Mouse (Mus musculus) heart, embryonic 10.5 days (tissue): ENCODE data around the gene Dag1. TPM values are rescaled to one million over a fixed set of nuclear protein-coding genes. Genes with fewer than 3 reads are reported as not detected.
"Not testable (repeated sequence)": the region's sequence is repeated elsewhere in the genome, so short reads cannot be mapped to it uniquely, and the experiment has no call there.

Experiments used
- DNase-seq: peaks from one replicate; pipeline ENCODE4 v3.0.0-alpha.2; 2017; ENCODE audit warnings: low spot score
- H3K27ac ChIP-seq: fragments of 300-500 bp; sonication (generic); 2 replicates; pipeline ENCODE4 v1.5.1; 2016; ENCODE audit warnings: mild to moderate bottlenecking
- H3K27me3 ChIP-seq: fragments of 300-500 bp; sonication (generic); 2 replicates; pipeline ENCODE4 v1.6.1; 2016; ENCODE audit warnings: mild to moderate bottlenecking; ENCODE audit not compliant: poor library complexity, insufficient read depth, severe bottlenecking
- H3K36me3 ChIP-seq: fragments of 300-500 bp; sonication (generic); 2 replicates; pipeline ENCODE4 v1.6.1; 2016; ENCODE audit warnings: mild to moderate bottlenecking, moderate library complexity
- H3K4me1 ChIP-seq: fragments of 300-500 bp; sonication (generic); 2 replicates; pipeline ENCODE4 v1.6.1; 2016; ENCODE audit warnings: mild to moderate bottlenecking
- H3K4me3 ChIP-seq: fragments of 300-500 bp; sonication (generic); 2 replicates; pipeline ENCODE4 v1.5.1; 2016; ENCODE audit warnings: mild to moderate bottlenecking, moderate library complexity
- H3K9me3 ChIP-seq: fragments of 300-500 bp; sonication (generic); 2 replicates; pipeline ENCODE4 v1.6.1; 2016; ENCODE audit warnings: mild to moderate bottlenecking, moderate library complexity
- WGBS: fragments of 180-500 bp; shearing (Covaris S2); methylation state at CpG from one replicate; pipeline ENCODE4 v1.1.7; 2016; 5-methylcytosine and 5-hydroxymethylcytosine counted together
- polyA plus RNA-seq: library from polyadenylated mRNA; unstranded; fragments of >200 nt; fragmentation: Nextera tagmentation; extraction: Ambion mirVana; gene quantifications from 2 replicates; pipeline ENCODE4 v1.2.1, GENCODE M21; 2016

Gene Dag1
- polyA plus RNA-seq, 1 experiment from 2014 or later = 128 TPM

DNA sequence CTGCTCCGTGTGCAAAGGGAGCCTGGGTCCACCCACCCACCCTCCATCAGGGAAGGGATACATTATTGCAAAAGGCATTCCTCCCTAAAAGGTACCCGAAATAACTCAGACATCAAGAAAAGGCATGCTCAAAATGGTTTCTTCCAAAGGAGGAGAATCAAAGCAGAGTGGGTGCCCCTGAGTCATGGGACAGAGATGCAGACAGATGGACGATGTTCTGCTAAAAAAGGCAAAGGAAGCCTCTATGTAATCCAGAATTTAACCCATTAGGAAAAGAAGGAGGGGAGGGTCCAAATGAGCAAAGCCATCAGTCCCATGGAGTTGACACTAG, 58.2 kb downstream of the Dag1 start:
- H3K27me3 ChIP-seq = no peaks in the 10 kb centered on the region
- DNase-seq = no peak
- peaks cover 52% of the 10 kb centered on the region for H3K36me3 ChIP-seq
- H3K27ac ChIP-seq = no peak overlapping the region
- 80% methylated on average over 3 of the region's 3 CpGs for WGBS
- no peaks in the 10 kb centered on the region for H3K9me3 ChIP-seq
- peaks cover 11% of the 10 kb centered on the region for H3K4me1 ChIP-seq
- no peak overlapping the region for H3K4me3 ChIP-seq

DNA sequence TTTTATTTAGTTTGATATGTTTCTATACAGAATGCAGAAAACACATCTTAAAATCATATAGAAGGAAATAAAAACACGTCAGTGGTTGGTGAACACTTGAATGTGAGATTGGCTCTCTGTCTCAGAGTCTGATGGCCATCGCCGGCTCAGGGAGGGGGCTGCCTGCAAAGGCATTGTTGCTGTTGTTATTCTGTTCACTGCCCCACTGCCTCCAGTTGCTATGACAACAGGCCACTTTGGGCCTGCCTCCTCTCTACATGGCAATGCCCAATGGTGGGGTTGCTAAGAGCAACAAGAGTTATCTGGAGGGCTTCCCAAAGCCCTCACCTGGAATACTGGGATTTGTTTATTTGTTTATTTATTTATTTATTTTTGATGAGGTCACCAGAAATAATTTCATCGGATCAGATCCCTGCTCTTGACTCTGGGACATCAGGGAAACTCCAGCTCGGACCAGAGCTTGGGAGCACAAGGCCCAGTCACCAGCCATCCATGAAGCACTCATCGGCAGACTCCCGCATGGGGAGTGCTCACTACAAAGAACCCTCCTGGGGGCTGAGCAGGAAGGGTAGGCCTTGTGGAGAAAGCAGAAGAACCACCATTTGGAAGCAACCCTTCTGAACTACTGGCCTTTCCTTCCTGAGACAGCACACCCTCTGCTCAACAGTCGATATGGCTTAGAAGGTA, 58.7 kb downstream of the Dag1 start:
- Histone ChIP-seq H3K36me3 (peaks cover 50% of the 10 kb centered on the region), H3K4me3 (no peak overlapping the region), H3K27me3 (no peaks in the 10 kb centered on the region), H3K9me3 (no peaks in the 10 kb centered on the region), H3K27ac (no peak overlapping the region), H3K4me1 (peaks cover 14% of the 10 kb centered on the region)
- no peak for DNase-seq
- WGBS = 80% methylated on average over 8 of the region's 8 CpGs

DNA sequence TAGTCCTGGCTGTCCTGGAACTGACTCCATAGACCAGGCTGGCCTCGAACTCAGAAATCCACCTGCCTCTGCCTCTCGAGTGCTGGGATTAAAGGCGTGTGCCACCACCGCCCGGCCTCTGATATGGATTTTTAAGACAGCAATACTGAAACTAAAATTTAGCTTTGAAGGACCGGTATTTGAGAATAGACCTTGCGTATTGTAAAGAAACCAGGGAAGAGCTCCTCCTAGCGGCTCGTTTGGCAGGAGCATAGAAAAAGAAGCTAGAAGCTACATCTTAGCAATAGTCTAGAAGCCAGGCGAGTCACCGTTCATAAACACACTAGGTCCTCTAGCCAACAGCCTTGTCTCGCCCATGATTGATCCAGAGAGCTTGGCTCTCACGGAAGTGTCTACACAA, 60.7 kb downstream of the Dag1 start:
- Histone ChIP-seq H3K4me1 (peaks cover 17% of the 10 kb centered on the region), H3K9me3 (no peaks in the 10 kb centered on the region), H3K27me3 (no peaks in the 10 kb centered on the region), H3K4me3 (no peak overlapping the region), H3K36me3 (peaks cover 30% of the 10 kb centered on the region), H3K27ac (no peak overlapping the region)
- DNase-seq = no peak
- WGBS = 38% methylated on average over 13 of the region's 13 CpGs

DNA sequence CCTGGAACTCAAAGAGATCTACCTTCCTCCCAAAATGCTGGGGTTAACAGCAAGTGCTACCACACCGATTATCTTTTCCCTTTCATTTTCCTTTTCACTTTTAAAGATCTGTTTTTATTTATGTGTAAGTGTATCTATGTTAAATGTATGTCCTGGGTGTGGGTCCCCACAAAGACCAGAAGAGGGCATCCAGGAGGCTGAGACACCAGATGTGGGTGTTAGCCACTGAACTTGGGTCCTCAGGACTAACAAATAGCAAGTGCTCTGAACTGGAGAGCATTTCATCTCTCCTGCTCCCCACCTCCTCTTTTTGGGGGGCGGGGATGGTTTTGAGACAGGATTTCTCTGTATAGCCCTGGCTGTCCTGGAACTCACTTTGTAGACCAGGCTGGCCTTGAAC, 61.6 kb downstream of the Dag1 start:
- Histone ChIP-seq H3K27ac (no peak overlapping the region), H3K27me3 (no peaks in the 10 kb centered on the region), H3K9me3 (no peaks in the 10 kb centered on the region), H3K4me1 (peaks cover 23% of the 10 kb centered on the region), H3K4me3 (no peak overlapping the region), H3K36me3 (peaks cover 22% of the 10 kb centered on the region)
- WGBS = 87% methylated on average over 2 of the region's 2 CpGs
- DNase-seq = no peak

DNA sequence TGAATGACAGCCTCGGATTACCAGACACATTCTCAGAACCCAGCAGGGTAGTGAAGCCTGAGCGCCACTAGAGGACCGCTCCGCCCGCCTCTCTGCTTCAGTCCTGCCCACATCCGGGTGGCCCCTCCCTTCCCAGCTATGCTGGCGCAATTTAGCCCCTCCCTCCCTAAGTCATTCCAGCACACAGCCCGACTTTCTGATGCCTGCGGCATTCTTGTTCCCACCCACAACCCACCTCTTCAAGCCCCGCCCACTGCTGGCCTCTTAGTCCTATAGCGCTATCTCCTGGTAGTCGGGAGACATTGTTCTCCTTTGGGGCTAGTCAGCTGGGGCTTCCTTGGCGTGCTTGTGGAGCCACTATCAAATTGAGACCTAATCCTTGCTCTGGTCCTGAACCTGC, 62.6 kb downstream of the Dag1 start:
- no peaks in the 10 kb centered on the region for H3K9me3 ChIP-seq
- peak overlapping the region; percentile 71 for H3K27ac ChIP-seq
- H3K36me3 ChIP-seq = peaks cover 13% of the 10 kb centered on the region
- DNase-seq = peak; percentile 99
- peaks cover 28% of the 10 kb centered on the region for H3K4me1 ChIP-seq
- H3K27me3 ChIP-seq = no peaks in the 10 kb centered on the region
- peak overlapping the region; percentile 46 for H3K4me3 ChIP-seq
- WGBS = under 1% methylated on average over 13 of the region's 13 CpGs

DNA sequence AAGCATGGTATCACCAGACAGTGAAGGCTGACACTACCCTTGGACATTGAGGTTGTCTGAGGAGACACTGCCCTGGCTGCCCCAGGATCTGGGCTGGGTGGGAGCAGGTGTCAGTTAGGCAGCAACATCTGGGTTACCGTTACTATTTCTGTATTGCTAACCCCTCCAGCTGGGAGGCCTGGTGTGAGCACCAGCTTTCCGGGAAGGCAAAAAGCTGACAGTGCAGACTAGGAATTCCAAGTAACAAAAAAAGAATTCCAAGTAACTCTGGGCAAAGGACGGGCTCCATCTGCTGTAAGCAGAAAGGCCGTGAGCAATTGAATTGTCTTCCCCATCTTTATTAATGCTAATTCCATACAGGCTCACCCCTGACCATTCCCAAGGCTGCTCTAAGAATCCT, 65.1 kb downstream of the Dag1 start:
- Histone ChIP-seq H3K4me1 (peaks cover 24% of the 10 kb centered on the region), H3K27ac (no peak overlapping the region), H3K9me3 (no peaks in the 10 kb centered on the region), H3K4me3 (no peak overlapping the region), H3K27me3 (no peaks in the 10 kb centered on the region; the same call in 1 of the 2 replicates), H3K36me3 (no peaks in the 10 kb centered on the region)
- DNase-seq = no peak
- WGBS = 59% methylated on average over 4 of the region's 4 CpGs

DNA sequence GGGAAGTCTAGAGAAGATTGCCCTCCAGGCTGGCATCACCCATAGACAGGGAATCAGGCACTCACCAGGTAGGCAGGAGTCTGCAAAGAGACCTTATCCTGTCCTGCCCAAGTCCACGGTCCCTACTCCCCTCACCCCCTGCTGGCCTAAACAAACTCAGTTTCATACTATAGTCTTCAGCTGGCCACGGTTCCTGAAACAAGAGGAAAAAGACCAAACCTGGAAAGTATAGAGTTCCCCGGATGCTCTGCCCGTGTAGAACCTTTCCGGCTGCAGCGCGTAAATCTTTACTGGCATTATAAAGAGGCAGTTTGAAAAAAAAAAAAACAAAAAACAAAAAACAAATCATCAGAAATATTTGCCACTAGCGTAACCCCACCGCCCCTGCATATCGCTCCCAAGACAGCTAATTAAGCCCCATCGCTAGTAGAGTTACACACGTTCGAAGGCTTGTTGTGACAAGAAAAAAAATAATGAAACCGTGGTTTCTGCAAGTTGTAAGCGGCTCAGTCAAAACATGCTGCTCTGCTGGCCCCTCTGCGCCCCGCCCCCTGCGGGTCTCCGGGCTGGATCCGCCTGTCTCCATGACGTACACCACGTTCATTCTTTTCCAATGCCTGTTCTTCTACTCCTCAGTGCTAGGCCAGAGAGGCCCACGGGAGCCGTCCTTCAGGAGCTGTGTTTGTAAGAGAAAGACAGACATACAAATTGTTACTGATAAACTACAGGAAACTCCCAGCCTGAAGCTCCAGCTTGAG, 66.7 kb downstream of the Dag1 start:
- Histone ChIP-seq H3K36me3 (no peaks in the 10 kb centered on the region), H3K9me3 (no peaks in the 10 kb centered on the region), H3K27ac (peak overlapping the region; percentile 23; the same call in 1 of the 2 replicates), H3K4me3 (peak overlapping the region; percentile 20; the same call in 1 of the 2 replicates), H3K27me3 (no peaks in the 10 kb centered on the region; the same call in 1 of the 2 replicates), H3K4me1 (peaks cover 24% of the 10 kb centered on the region)
- no peak for DNase-seq
- WGBS = 36% methylated on average over 24 of the region's 24 CpGs

DNA sequence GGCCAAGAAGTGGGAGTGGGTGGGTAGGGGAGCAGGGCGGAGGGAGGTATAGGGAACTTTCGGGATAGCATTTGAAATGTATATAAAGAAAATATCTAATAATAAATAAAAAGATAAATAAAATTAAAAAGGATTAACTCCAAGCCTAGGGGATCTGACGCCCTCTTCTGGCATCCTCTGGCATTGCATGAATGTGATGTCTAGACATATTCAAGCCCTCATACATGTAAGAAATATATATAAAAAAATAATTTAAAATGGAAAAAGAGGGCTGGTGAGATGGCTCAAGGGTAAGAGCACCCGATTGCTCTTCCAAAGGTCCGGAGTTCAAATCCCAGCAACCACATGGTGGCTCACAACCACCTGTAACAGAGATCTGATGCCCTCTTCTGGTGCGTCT, 67.5 kb downstream of the Dag1 start:
- not testable (repeated sequence) for H3K36me3 ChIP-seq
- WGBS = 63% methylated on average over 6 of the region's 6 CpGs
- H3K4me1 ChIP-seq = peaks cover 24% of the 10 kb centered on the region

DNA sequence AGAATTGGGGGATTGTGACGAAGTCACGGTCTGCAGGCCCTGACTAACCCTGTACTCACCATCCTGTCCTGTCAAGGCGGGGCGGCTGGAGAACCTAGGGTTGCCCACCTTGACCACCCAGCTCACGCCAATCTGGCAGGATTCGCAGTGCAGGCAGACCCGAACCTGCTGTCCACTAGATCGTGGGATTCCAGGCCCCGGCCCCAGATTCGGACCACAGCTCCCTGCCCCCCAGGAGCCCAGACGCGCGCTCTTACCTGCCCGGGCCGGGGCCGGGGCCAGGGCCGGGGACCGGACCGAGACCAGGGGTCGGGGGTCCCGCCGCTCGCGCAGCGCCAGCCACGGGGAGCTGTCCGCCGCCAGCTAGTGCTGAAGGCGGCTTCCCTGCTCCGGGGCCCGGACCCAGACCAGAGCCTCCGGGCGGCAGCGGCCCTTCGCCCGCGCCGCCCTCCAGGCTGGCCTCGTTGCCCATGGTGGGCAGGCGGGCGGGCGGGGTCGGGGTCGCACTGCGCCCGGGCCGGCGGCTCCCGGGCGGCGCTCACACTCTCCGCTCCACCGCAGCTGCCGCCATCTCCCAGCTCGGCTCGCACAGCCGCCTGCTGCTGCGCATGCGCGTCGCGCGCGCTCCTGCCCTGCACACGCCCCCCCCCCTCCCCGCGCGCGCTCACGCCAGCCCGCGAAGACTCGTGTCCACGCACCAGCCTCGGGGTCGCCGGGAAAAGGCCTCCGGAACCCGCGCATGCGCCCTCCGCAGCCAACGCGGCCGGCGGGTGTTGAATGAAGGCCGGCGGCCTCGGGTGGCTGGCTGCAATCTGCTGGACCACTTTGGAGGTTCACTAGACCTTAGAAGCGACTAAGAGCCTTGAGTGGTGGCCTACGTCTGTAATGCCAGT, 73.7 kb downstream of the Dag1 start, which contains the start of gene Bsn:
TSS of gene Bsn (minus strand) at position 598 of the 893 bp plus-strand sequence.
- H3K27me3 ChIP-seq = peaks cover 57% of the 10 kb centered on the region
- no peak for DNase-seq
- 2% methylated on average over 91 of the region's 91 CpGs for WGBS

More for the DNA sequence above, 67.5 kb downstream of the Dag1 start:
- H3K4me3 ChIP-seq, H3K9me3 ChIP-seq, H3K27ac ChIP-seq, DNase-seq, H3K27me3 ChIP-seq: not testable (repeated sequence)

DNA sequence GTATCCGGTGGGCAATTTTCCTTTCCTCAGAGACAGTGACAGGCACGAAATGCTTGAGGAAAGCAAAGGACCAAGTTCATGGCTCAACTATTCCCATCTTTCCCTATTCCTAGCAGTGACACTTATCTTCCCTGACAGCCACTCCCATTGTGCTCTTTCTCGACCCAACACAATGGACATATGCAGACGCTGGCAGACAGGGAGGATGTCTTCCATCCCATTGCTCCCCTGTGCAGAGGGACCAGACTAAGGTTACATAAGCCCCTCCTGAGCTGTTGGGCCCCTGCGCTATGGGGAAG, 74.3 kb downstream of the Dag1 start:
- Histone ChIP-seq H3K9me3 (no peaks in the 10 kb centered on the region), H3K36me3 (no peaks in the 10 kb centered on the region), H3K4me1 (peaks cover 11% of the 10 kb centered on the region), H3K27me3 (peaks cover 57% of the 10 kb centered on the region), H3K27ac (no peak overlapping the region), H3K4me3 (peak overlapping the region; percentile 75; the same call in 1 of the 2 replicates)
- 45% methylated on average over 5 of the region's 5 CpGs for WGBS
- DNase-seq = no peak

More for the DNA sequence above, 73.7 kb downstream of the Dag1 start, which contains the start of gene Bsn:
- H3K4me1 ChIP-seq = peaks cover 11% of the 10 kb centered on the region
- H3K4me3 ChIP-seq = peak within 1 kb of the TSS; percentile 75
- no peaks in the 10 kb centered on the region for H3K36me3 ChIP-seq
- no peaks in the 10 kb centered on the region for H3K9me3 ChIP-seq
- H3K27ac ChIP-seq = peak within 1 kb of the TSS; percentile 3; the same call in 1 of the 2 replicates

DNA sequence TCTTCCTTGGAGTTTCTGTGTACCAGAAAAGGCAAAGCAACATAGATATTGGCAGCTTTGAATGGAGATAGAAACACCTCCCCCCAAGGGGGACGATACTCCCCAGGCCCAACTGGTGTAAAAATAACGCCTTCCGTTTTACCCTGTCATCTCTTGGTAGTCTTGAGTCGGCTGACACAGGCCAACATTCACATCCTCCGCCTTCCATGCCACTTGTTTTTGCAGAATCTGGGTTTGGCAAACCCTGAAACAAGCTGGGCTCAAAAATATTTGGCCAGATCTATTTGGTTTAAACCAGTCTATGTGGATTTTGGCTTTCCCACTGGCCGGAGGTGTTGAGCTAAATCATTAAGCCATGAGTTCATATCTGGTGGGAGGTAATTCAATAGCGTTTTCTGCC, 74.7 kb downstream of the Dag1 start:
- Histone ChIP-seq H3K4me1 (peaks cover 13% of the 10 kb centered on the region), H3K36me3 (no peaks in the 10 kb centered on the region), H3K9me3 (no peaks in the 10 kb centered on the region), H3K27ac (no peak overlapping the region), H3K27me3 (peaks cover 57% of the 10 kb centered on the region), H3K4me3 (no peak overlapping the region)
- WGBS = 80% methylated on average over 7 of the region's 7 CpGs
- no peak for DNase-seq

DNA sequence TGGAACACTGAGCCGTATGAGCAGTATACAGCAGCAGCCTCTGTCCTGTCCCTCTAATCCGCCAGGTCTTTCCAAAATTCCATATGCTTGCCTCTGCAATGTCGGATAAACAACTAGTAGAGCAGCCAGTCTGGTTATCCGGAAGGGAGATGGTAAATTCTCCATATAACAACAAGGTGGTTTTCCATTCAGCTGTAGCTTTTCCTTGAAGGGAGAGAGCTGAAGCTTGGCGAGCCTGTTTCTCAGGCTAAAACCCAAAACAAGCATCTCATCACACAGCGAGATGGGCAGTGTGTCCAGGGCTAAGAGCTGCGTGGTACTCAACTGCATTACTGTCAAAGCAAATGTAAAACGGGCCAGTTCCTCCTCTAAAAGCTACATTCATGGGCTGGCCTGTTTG, 75.2 kb downstream of the Dag1 start:
- Histone ChIP-seq H3K27ac (no peak overlapping the region), H3K4me3 (no peak overlapping the region), H3K9me3 (no peaks in the 10 kb centered on the region), H3K36me3 (no peaks in the 10 kb centered on the region), H3K27me3 (peaks cover 57% of the 10 kb centered on the region), H3K4me1 (peaks cover 18% of the 10 kb centered on the region)
- no peak for DNase-seq
- 76% methylated on average over 8 of the region's 8 CpGs for WGBS

DNA sequence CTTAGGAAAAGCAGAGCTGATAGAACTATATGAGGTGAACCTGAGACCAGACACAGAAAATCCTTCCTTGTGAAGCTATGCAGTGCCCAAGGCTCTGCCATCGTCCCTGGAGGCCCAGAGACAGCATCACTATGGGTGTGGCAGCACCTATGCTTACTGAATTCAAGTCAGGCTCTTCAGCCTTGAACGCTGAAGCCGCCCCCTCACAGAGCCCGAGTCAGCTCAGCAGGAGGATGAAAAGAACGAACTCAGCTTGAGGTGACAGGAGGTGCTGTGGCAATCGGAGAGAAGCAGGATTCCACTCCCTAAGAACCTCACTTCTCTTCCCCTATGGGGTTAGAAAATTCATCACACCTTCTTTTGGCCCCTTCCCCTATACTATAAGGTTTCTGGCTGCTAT, 76.1 kb downstream of the Dag1 start:
- peaks cover 22% of the 10 kb centered on the region for H3K4me1 ChIP-seq
- WGBS = 23% methylated on average over 6 of the region's 6 CpGs
- H3K27ac ChIP-seq = no peak overlapping the region
- H3K9me3 ChIP-seq = no peaks in the 10 kb centered on the region
- peaks cover 57% of the 10 kb centered on the region for H3K27me3 ChIP-seq
- DNase-seq = no peak
- H3K36me3 ChIP-seq = no peaks in the 10 kb centered on the region
- H3K4me3 ChIP-seq = no peak overlapping the region
